Mouse (Mus musculus): Measurements from ENCODE around the gene Tprn. TPM values are rescaled to one million over a fixed set of nuclear protein-coding genes. Genes with fewer than 3 reads are reported as not detected.
"Not testable (repeated sequence)": the region's sequence is repeated elsewhere in the genome, so short reads cannot be mapped to it uniquely, and the experiment has no call there.

The Tprn gene
- polyA plus RNA-seq, 1 experiment: 10.2 TPM

GRCm38 (mm10) chr2:25244144-25244543 is 18.3 kb upstream of the Tprn start:
- TF ChIP-seq CTCF (IDR thresholded peaks at IDR 0.05; ENCODE audit: low read depth, low read length) (no peak), POLR2A (IDR thresholded peaks at IDR 0.05; ENCODE audit: borderline replicate concordance, low read depth, low read length) (no peak)
- Histone ChIP-seq H3K27ac (ENCODE audit: insufficient read depth, low read depth, low read length) (no peak overlapping the region), H3K4me3 (ENCODE audit: insufficient read depth, low read length) (no peak overlapping the region), H3K4me1 (ENCODE audit: control insufficient read depth, insufficient read depth, low read length) (peaks cover 13% of the 10 kb centered on the region; the same call in 1 of the 2 replicates)

GRCm38 (mm10) chr2:25246183-25247072 is 16.0 kb upstream of the Tprn start, which contains the start of gene AL732309.1:
AL732309.1 (minus strand) TSS chr2:25246863.
- no peak for TF ChIP-seq POLR2A (IDR thresholded peaks at IDR 0.05; ENCODE audit: borderline replicate concordance, low read depth, low read length)
- TF ChIP-seq CTCF (IDR thresholded peaks at IDR 0.05; ENCODE audit: low read depth, low read length): no peak
- no peak within 1 kb of the TSS for H3K4me3 ChIP-seq (ENCODE audit: insufficient read depth, low read length)
- H3K27ac ChIP-seq (ENCODE audit: insufficient read depth, low read depth, low read length): no peak within 1 kb of the TSS
- peaks cover 2% of the 10 kb centered on the region; the same call in 1 of the 2 replicates for H3K4me1 ChIP-seq (ENCODE audit: control insufficient read depth, insufficient read depth, low read length)

- Histone ChIP-seq H3K4me3 (ENCODE audit: insufficient read depth, low read length) (no peak overlapping the region), H3K4me1 (ENCODE audit: control insufficient read depth, insufficient read depth, low read length) (peaks cover 7% of the 10 kb centered on the region), H3K27ac (ENCODE audit: insufficient read depth, low read depth, low read length) (no peak overlapping the region)
- TF ChIP-seq CTCF (IDR thresholded peaks at IDR 0.05; ENCODE audit: low read depth, low read length) (no peak), POLR2A (IDR thresholded peaks at IDR 0.05; ENCODE audit: borderline replicate concordance, low read depth, low read length) (no peak)
These were observed 10.1 kb upstream of the Tprn start for GRCm38 (mm10) chr2:25252331-25252730.

- Histone ChIP-seq H3K27ac (ENCODE audit: insufficient read depth, low read depth, low read length) (peak within 1 kb of the TSS; percentile 65), H3K4me3 (ENCODE audit: insufficient read depth, low read length) (peak within 1 kb of the TSS; percentile 97), H3K4me1 (ENCODE audit: control insufficient read depth, insufficient read depth, low read length) (peaks cover 7% of the 10 kb centered on the region)
- TF ChIP-seq CTCF (IDR thresholded peaks at IDR 0.05; ENCODE audit: low read depth, low read length) (no peak), POLR2A (IDR thresholded peaks at IDR 0.05; ENCODE audit: borderline replicate concordance, low read depth, low read length) (no peak)
These were observed 7.1 kb upstream of the Tprn start, which contains the start of gene Tmem203 for GRCm38 (mm10) chr2:25255284-25255779. Tmem203 (plus strand) TSS chr2:25255439.

- H3K27ac ChIP-seq (ENCODE audit: insufficient read depth, low read depth, low read length); H3K4me1 ChIP-seq (ENCODE audit: control insufficient read depth, insufficient read depth, low read length): not testable (repeated sequence)
- peak overlapping the region; percentile 97 for H3K4me3 ChIP-seq (ENCODE audit: insufficient read depth, low read length)
These were observed 5.8 kb upstream of the Tprn start for GRCm38 (mm10) chr2:25256443-25257109.

GRCm38 (mm10) chr2:25257250-25257649 is 5.2 kb upstream of the Tprn start:
- H3K27ac ChIP-seq (ENCODE audit: insufficient read depth, low read depth, low read length); H3K4me1 ChIP-seq (ENCODE audit: control insufficient read depth, insufficient read depth, low read length); H3K4me3 ChIP-seq (ENCODE audit: insufficient read depth, low read length): not testable (repeated sequence)

- H3K4me1 ChIP-seq (ENCODE audit: control insufficient read depth, insufficient read depth, low read length): peaks cover 10% of the 10 kb centered on the region
- H3K4me3 ChIP-seq (ENCODE audit: insufficient read depth, low read length): no peak overlapping the region
- no peak overlapping the region for H3K27ac ChIP-seq (ENCODE audit: insufficient read depth, low read depth, low read length)
- TF ChIP-seq CTCF (IDR thresholded peaks at IDR 0.05; ENCODE audit: low read depth, low read length): no peak
- TF ChIP-seq POLR2A (IDR thresholded peaks at IDR 0.05; ENCODE audit: borderline replicate concordance, low read depth, low read length): no peak
These were observed 3.5 kb upstream of the Tprn start for GRCm38 (mm10) chr2:25258887-25259286.

GRCm38 (mm10) chr2:25261870-25262269 is 548 bp upstream of the Tprn start:
- H3K27ac ChIP-seq (ENCODE audit: insufficient read depth, low read depth, low read length): no peak overlapping the region
- H3K4me3 ChIP-seq (ENCODE audit: insufficient read depth, low read length): peak overlapping the region; percentile 50
- peaks cover 33% of the 10 kb centered on the region for H3K4me1 ChIP-seq (ENCODE audit: control insufficient read depth, insufficient read depth, low read length)
- TF ChIP-seq POLR2A (IDR thresholded peaks at IDR 0.05; ENCODE audit: borderline replicate concordance, low read depth, low read length) (no peak), CTCF (IDR thresholded peaks at IDR 0.05; ENCODE audit: low read depth, low read length) (no peak)

GRCm38 (mm10) chr2:25262795-25263622 is 591 bp downstream of the Tprn start:
- TF ChIP-seq CTCF (IDR thresholded peaks at IDR 0.05; ENCODE audit: low read depth, low read length) (no peak), POLR2A (IDR thresholded peaks at IDR 0.05; ENCODE audit: borderline replicate concordance, low read depth, low read length) (no peak)
- H3K27ac ChIP-seq (ENCODE audit: insufficient read depth, low read depth, low read length): peak overlapping the region; percentile 23
- H3K4me1 ChIP-seq (ENCODE audit: control insufficient read depth, insufficient read depth, low read length): peaks cover 39% of the 10 kb centered on the region

More at GRCm38 (mm10) chr2:25262795-25263622, 591 bp downstream of the Tprn start:
- peak overlapping the region; percentile 89 for H3K4me3 ChIP-seq (ENCODE audit: insufficient read depth, low read length)
